Mouse (Mus musculus): Measurements from ENCODE around the gene Agl. TPM values are rescaled to one million over a fixed set of nuclear protein-coding genes. Genes with fewer than 3 reads are reported as not detected.
"Not testable (repeated sequence)": the region's sequence is repeated elsewhere in the genome, so short reads cannot be mapped to it uniquely, and the experiment has no call there.

The Agl gene
- polyA plus RNA-seq, 1 experiment from 2014 or later = 15.0 TPM

GRCm38 (mm10) chr3:116810351-116810750, 2.4 kb upstream of the Agl start:
- H3K9me3 ChIP-seq; ATAC-seq (ENCODE audit: low FRiP score, low read depth): not testable (repeated sequence)

DNA sequence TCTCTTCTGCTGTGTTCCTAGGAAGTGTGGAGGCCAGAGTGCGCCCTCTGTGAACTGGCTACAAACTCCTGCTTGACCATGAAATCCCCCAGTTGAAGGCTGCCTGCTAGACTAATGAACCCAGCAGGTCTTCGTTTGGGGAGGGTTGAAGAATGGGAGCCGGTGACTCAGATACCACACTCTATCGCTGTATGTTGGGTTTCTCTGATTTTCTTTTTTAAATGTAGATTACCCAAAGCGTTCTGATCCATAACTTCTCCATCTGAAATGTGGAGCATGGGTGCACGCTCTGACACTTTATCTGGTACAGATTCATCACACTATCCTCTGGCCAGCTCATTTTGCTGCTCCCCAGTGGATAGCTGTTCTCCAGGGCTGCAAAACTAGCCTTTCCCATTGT, 1.3 kb upstream of the Agl start:
- WGBS = 93% methylated on average over 6 of the region's 6 CpGs
- Histone ChIP-seq H3K27ac (replicated peaks) (no peak overlapping the region), H3K36me3 (no peaks in the 10 kb centered on the region), H3K4me1 (replicated peaks) (peaks cover 19% of the 10 kb centered on the region), H3K9me3 (no peaks in the 10 kb centered on the region), H3K4me2 (no peak overlapping the region), H3K27me3 (no peaks in the 10 kb centered on the region), H3K4me3 (no peak overlapping the region), H3K9ac (no peak overlapping the region)
- ATAC-seq (ENCODE audit: low FRiP score, low read depth) = no peak

More at GRCm38 (mm10) chr3:116810351-116810750, 2.4 kb upstream of the Agl start:
- 91% methylated on average over 6 of the region's 6 CpGs for WGBS
- not testable (repeated sequence) for H3K4me3 ChIP-seq; H3K27me3 ChIP-seq; H3K36me3 ChIP-seq; H3K9ac ChIP-seq; H3K4me2 ChIP-seq; H3K27ac ChIP-seq (replicated peaks)
- peaks cover 14% of the 10 kb centered on the region for H3K4me1 ChIP-seq (replicated peaks)

- Histone ChIP-seq H3K27me3 (no peaks in the 10 kb centered on the region), H3K9ac (peak overlapping the region; percentile 70), H3K9me3 (no peaks in the 10 kb centered on the region), H3K4me3 (peak overlapping the region; percentile 84), H3K4me2 (peak overlapping the region; percentile 80), H3K36me3 (no peaks in the 10 kb centered on the region), H3K4me1 (replicated peaks) (peaks cover 19% of the 10 kb centered on the region), H3K27ac (replicated peaks) (peak overlapping the region; percentile 91)
- peak; percentile 65 for ATAC-seq (ENCODE audit: low FRiP score, low read depth)
- WGBS = 58% methylated on average over 10 of the region's 10 CpGs
Measured at GRCm38 (mm10) chr3:116808507-116809217, 696 bp upstream of the Agl start.

- H3K9ac ChIP-seq = no peak overlapping the region
- WGBS = 83% methylated on average over 3 of the region's 3 CpGs
- ATAC-seq (ENCODE audit: low FRiP score, low read depth) = no peak
- H3K27ac ChIP-seq (replicated peaks) = no peak overlapping the region
- H3K4me1 ChIP-seq (replicated peaks) = peaks cover 19% of the 10 kb centered on the region
- H3K4me3 ChIP-seq = no peak overlapping the region
- no peaks in the 10 kb centered on the region for H3K27me3 ChIP-seq
- H3K4me2 ChIP-seq = no peak overlapping the region
- no peaks in the 10 kb centered on the region for H3K36me3 ChIP-seq
- H3K9me3 ChIP-seq = no peaks in the 10 kb centered on the region
Measured at GRCm38 (mm10) chr3:116805866-116806265, 2.1 kb downstream of the Agl start.

GRCm38 (mm10) chr3:116804746-116805285, 3.1 kb downstream of the Agl start:
- Histone ChIP-seq H3K4me3 (no peak overlapping the region), H3K27me3 (no peaks in the 10 kb centered on the region), H3K36me3 (no peaks in the 10 kb centered on the region), H3K27ac (replicated peaks) (no peak overlapping the region), H3K4me1 (replicated peaks) (peaks cover 19% of the 10 kb centered on the region), H3K9ac (no peak overlapping the region), H3K4me2 (peak overlapping the region; percentile 11; the same call in 1 of the 2 replicates), H3K9me3 (no peaks in the 10 kb centered on the region)
- WGBS = 49% methylated on average over 6 of the region's 6 CpGs
- ATAC-seq (ENCODE audit: low FRiP score, low read depth) = no peak

GRCm38 (mm10) chr3:116801755-116802154, 6.2 kb downstream of the Agl start:
- Histone ChIP-seq H3K36me3 (0 out of 2 replicates have a peak, but pooled peaks cover 3% of the 10 kb centered on the region), H3K27ac (replicated peaks) (no peak overlapping the region), H3K4me3 (no peak overlapping the region), H3K4me1 (replicated peaks) (peaks cover 7% of the 10 kb centered on the region; the same call in 1 of the 2 replicates), H3K4me2 (no peak overlapping the region), H3K9ac (no peak overlapping the region), H3K9me3 (no peaks in the 10 kb centered on the region), H3K27me3 (no peaks in the 10 kb centered on the region)
- WGBS = 87% methylated on average over 8 of the region's 8 CpGs
- ATAC-seq (ENCODE audit: low FRiP score, low read depth) = no peak

GRCm38 (mm10) chr3:116798821-116799510, 9.0 kb downstream of the Agl start:
- H3K27me3 ChIP-seq = no peaks in the 10 kb centered on the region
- no peak overlapping the region for H3K4me2 ChIP-seq
- H3K36me3 ChIP-seq = peaks cover 10% of the 10 kb centered on the region; the same call in 1 of the 2 replicates
- H3K4me1 ChIP-seq (replicated peaks) = no peaks in the 10 kb centered on the region
- H3K4me3 ChIP-seq = no peak overlapping the region
- no peak for ATAC-seq (ENCODE audit: low FRiP score, low read depth)
- no peaks in the 10 kb centered on the region for H3K9me3 ChIP-seq
- no peak overlapping the region for H3K27ac ChIP-seq (replicated peaks)
- WGBS = 89% methylated on average over 4 of the region's 4 CpGs
- H3K9ac ChIP-seq = no peak overlapping the region

DNA sequence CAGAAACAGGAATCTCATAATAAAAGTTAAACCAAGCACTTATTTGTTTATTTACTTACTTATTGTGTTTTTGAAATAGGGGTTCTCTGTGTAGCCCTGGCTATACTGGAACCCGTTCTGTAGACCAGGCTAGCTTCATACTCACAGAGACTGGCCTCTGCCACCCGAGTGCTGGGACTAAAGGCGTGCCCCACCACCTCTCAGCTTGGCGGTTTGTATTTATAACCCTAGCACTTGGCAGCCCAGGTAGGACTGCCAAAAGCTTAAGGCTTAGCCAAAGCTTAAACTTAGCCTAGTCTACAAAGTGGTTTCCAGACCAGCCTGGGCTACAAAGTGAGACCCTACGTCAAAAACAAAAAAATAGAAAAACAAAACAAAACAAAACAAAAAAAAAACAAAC, 19.1 kb downstream of the Agl start:
- H3K36me3 ChIP-seq = peaks cover 71% of the 10 kb centered on the region
- H3K4me2 ChIP-seq = no peak overlapping the region
- H3K4me1 ChIP-seq (replicated peaks) = no peaks in the 10 kb centered on the region
- H3K9me3 ChIP-seq = no peaks in the 10 kb centered on the region
- no peak overlapping the region for H3K4me3 ChIP-seq
- H3K27ac ChIP-seq (replicated peaks) = no peak overlapping the region
- no peaks in the 10 kb centered on the region for H3K27me3 ChIP-seq
- 95% methylated on average over 5 of the region's 5 CpGs for WGBS
- H3K9ac ChIP-seq = no peak overlapping the region
- no peak for ATAC-seq (ENCODE audit: low FRiP score, low read depth)

- no peak overlapping the region for H3K4me3 ChIP-seq
- ATAC-seq (ENCODE audit: low FRiP score, low read depth) = no peak
- 88% methylated on average over 9 of the region's 9 CpGs for WGBS
- H3K4me2 ChIP-seq = no peak overlapping the region
- no peaks in the 10 kb centered on the region for H3K4me1 ChIP-seq (replicated peaks)
- no peak overlapping the region for H3K9ac ChIP-seq
- H3K36me3 ChIP-seq = peaks cover 82% of the 10 kb centered on the region
- no peaks in the 10 kb centered on the region for H3K27me3 ChIP-seq
- H3K27ac ChIP-seq (replicated peaks) = no peak overlapping the region
- no peaks in the 10 kb centered on the region for H3K9me3 ChIP-seq
Measured at GRCm38 (mm10) chr3:116786543-116786942, 21.4 kb downstream of the Agl start.

- H3K27me3 ChIP-seq = no peaks in the 10 kb centered on the region
- no peaks in the 10 kb centered on the region for H3K9me3 ChIP-seq
- H3K27ac ChIP-seq (replicated peaks) = no peak overlapping the region
- H3K9ac ChIP-seq = no peak overlapping the region
- 94% methylated on average over 8 of the region's 8 CpGs for WGBS
- H3K4me2 ChIP-seq = no peak overlapping the region
- no peak overlapping the region for H3K4me3 ChIP-seq
- H3K4me1 ChIP-seq (replicated peaks) = no peaks in the 10 kb centered on the region
- no peak for ATAC-seq (ENCODE audit: low FRiP score, low read depth)
- H3K36me3 ChIP-seq = peaks cover 82% of the 10 kb centered on the region
Measured at GRCm38 (mm10) chr3:116785820-116786219, 22.1 kb downstream of the Agl start.

- Histone ChIP-seq H3K27me3 (no peaks in the 10 kb centered on the region), H3K9me3 (no peaks in the 10 kb centered on the region), H3K36me3 (peaks cover 81% of the 10 kb centered on the region), H3K27ac (replicated peaks) (no peak overlapping the region), H3K4me2 (no peak overlapping the region), H3K4me1 (replicated peaks) (no peaks in the 10 kb centered on the region), H3K4me3 (no peak overlapping the region), H3K9ac (no peak overlapping the region)
- no peak for ATAC-seq (ENCODE audit: low FRiP score, low read depth)
- WGBS = 92% methylated on average over 8 of the region's 8 CpGs
Measured at GRCm38 (mm10) chr3:116784811-116785210, 23.2 kb downstream of the Agl start.

GRCm38 (mm10) chr3:116784290-116784689, 23.7 kb downstream of the Agl start:
- Histone ChIP-seq H3K4me2 (no peak overlapping the region), H3K4me3 (no peak overlapping the region), H3K36me3 (peaks cover 78% of the 10 kb centered on the region), H3K9ac (no peak overlapping the region), H3K27ac (replicated peaks) (no peak overlapping the region), H3K4me1 (replicated peaks) (no peaks in the 10 kb centered on the region), H3K9me3 (no peaks in the 10 kb centered on the region), H3K27me3 (no peaks in the 10 kb centered on the region)
- WGBS = 95% methylated on average over 12 of the region's 12 CpGs
- no peak for ATAC-seq (ENCODE audit: low FRiP score, low read depth)

All from hindbrain, embryonic 15.5 days (tissue).